Mouse (Mus musculus) G1E (cell line): ENCODE data around the gene Slain2. TPM values are rescaled to one million over a fixed set of nuclear protein-coding genes. Genes with fewer than 3 reads are reported as not detected.
"Not testable (repeated sequence)": the region's sequence is repeated elsewhere in the genome, so short reads cannot be mapped to it uniquely, and the experiment has no call there.

Source experiments
- ATAC-seq: 2 replicates; pipeline ENCODE4 v1.8.0; 2016; ENCODE audit warnings: mild to moderate bottlenecking; ENCODE audit not compliant: insufficient number of reproducible peaks, poor library complexity, low FRiP score, severe bottlenecking; ENCODE audit errors: extremely low read depth
- DNase-seq: peaks from one replicate; pipeline ENCODE4 v3.0.0; 2012; ENCODE audit warnings: low spot score
- H3K27me3 ChIP-seq: 2 replicates; pipeline ENCODE4 v1.6.1; 2012; ENCODE audit warnings: mild to moderate bottlenecking, low read length, inconsistent platforms; ENCODE audit not compliant: insufficient read depth
- H3K36me3 ChIP-seq: replicated peaks from 2 replicates; pipeline ENCODE3; 2012; ENCODE audit warnings: mild to moderate bottlenecking, inconsistent platforms
- H3K4me1 ChIP-seq: 2 replicates; pipeline ENCODE4 v1.6.1; 2012; ENCODE audit warnings: low read depth, low read length, inconsistent platforms, mixed read lengths; ENCODE audit not compliant: insufficient read depth
- H3K4me3 ChIP-seq: 2 replicates; pipeline ENCODE4 v1.5.1; 2012; ENCODE audit warnings: low read depth, mild to moderate bottlenecking, inconsistent platforms, low read length, moderate library complexity, mixed read lengths
- H3K9me3 ChIP-seq: replicated peaks from 2 replicates; pipeline ENCODE4 v1.6.1; 2012; ENCODE audit warnings: inconsistent platforms
- CTCF ChIP-seq: IDR thresholded peaks from 2 replicates; pipeline ENCODE4 v1.5.1; 2012; ENCODE audit warnings: low read depth, low read length, inconsistent platforms, mixed read lengths
- GATA1 ChIP-seq: IDR thresholded peaks from 2 replicates; pipeline ENCODE4 v1.6.1; 2012; ENCODE audit warnings: borderline replicate concordance, low read length, inconsistent platforms, mixed read lengths
- GATA2 ChIP-seq: IDR thresholded peaks from 2 replicates; pipeline ENCODE4 v1.6.1; 2012; ENCODE audit warnings: low read depth, low read length, inconsistent platforms, borderline replicate concordance
- POLR2AphosphoS5 ChIP-seq: IDR thresholded peaks from 2 replicates; pipeline ENCODE4 v1.6.1; 2012; ENCODE audit warnings: low read depth, low read length, inconsistent platforms; ENCODE audit not compliant: insufficient replicate concordance
- TAL1 ChIP-seq: conservative IDR thresholded peaks from 2 replicates; pipeline ENCODE4 v1.6.1; 2012; ENCODE audit warnings: low read depth, low read length, inconsistent platforms, mixed read lengths
- polyA plus RNA-seq: library from polyadenylated mRNA; stranded (reverse); fragments of >175 nt; gene quantifications from 2 replicates; pipeline ENCODE4 v1.2.3, GENCODE M21; 2012
- total RNA-seq, 2 experiments: library from RNA; stranded (forward) in 1 of 2; stranded (reverse) in 1 of 2; fragments of 200-1000 nt in 1 of 2; fragments of >200 nt in 1 of 2; fragmentation: Nextera tagmentation in 1 of 2; gene quantifications; 2 replicates each; pipeline ENCODE4 v1.2.3; 2014 to 2017

Slain2 gene
- total and polyA plus RNA-seq, 3 experiments, result 7.7 to 42.4 (median 26.2) TPM

DNA sequence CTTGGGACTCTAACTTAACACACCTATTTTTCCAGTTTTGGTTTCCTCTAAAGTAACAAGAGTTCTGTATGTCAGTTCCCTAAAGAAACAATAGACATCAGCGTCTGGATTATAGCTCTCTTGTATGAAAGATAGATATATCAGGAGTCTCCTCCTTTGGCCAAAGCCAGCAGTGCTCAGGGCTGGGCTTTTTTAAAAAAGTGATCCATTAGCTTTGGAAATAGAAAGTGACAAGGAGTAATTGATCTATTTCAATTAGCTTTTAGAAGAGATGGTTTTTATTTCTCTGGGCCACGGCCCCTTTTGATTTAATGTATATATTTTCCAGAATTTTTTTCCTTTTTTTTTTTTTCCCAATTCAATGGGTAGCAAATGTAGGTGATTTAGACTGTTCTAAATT, 80.8 kb downstream of the Slain2 start:
- no peaks in the 10 kb centered on the region for H3K9me3 ChIP-seq
- no peaks in the 10 kb centered on the region for H3K36me3 ChIP-seq
- no peak for TF ChIP-seq GATA1
- H3K27me3 ChIP-seq, result peaks cover 14% of the 10 kb centered on the region
- DNase-seq, result no peak
- no peak for ATAC-seq
- H3K4me1 ChIP-seq, result no peaks in the 10 kb centered on the region
- H3K4me3 ChIP-seq, result no peak overlapping the region

DNA sequence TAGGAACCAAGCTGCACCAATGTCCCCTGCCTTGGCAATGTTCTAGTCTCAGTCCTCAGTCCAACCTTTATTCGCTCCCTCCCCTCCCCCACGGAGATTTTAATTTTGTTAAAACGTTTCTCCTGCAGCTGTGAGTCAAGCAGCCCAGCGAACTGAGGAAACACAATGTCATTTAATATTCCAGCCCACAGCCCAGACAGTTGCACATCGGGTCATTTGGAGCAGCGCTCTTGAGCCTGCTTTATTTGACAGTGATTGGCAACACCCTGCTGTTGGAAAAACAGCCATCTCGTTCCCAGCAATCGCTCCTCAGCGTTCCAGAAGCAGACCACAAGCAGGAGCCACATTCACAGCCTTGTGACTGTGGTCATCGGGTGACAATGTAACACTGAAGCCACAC, 81.3 kb downstream of the Slain2 start:
- TF ChIP-seq GATA1 (no peak), TAL1 (no peak), GATA2 (no peak), POLR2AphosphoS5 (no peak), CTCF (no peak)
- H3K4me3 ChIP-seq, result no peak overlapping the region
- H3K4me1 ChIP-seq, result no peaks in the 10 kb centered on the region
- peaks cover 14% of the 10 kb centered on the region for H3K27me3 ChIP-seq
- no peaks in the 10 kb centered on the region for H3K36me3 ChIP-seq
- DNase-seq (no peak), ATAC-seq (no peak)
- H3K9me3 ChIP-seq, result no peaks in the 10 kb centered on the region

DNA sequence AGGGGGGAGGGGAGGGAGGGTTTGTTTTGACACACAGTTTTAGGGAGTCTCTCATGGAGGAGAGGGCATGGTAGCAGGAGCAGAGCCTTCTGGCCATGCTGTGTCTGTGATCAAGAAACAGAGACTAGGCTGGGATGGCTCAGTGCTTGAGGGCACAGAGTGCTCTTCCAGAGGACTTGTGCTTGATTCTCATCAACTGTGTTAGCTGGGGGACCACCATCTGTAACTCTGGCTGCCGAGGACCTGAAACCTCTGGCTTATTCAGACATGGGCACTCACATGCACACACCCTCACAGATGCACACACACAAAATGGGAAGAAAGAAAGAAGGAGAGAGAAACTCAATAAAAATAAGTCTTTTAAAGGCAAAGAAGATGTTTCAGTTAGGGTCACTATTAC, 84.4 kb downstream of the Slain2 start:
- not testable (repeated sequence) for H3K4me1 ChIP-seq, ATAC-seq, H3K9me3 ChIP-seq, H3K36me3 ChIP-seq, H3K4me3 ChIP-seq, DNase-seq
- H3K27me3 ChIP-seq, result peaks cover 14% of the 10 kb centered on the region

DNA sequence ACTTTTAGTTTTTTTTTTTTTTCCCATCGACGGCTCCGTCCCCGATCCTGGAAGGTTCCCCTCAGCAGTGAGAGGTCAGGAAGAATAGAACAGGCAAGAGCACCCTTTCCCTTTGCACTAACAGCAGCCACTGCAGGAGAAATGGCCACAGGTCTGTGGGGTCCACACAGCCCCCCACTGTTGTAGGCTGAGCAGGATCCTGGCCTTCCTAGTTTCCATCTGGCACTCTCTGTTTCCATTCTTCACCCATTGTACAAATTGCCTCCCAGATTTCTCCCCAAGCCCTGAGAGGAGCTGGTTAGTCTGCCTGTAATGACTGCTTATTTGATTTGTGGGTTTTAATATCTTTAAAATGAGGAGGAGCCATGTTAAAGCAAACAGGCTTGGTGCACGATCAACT, 89.9 kb downstream of the Slain2 start:
- Histone ChIP-seq H3K9me3 (no peaks in the 10 kb centered on the region), H3K27me3 (peaks cover 19% of the 10 kb centered on the region), H3K4me1 (no peaks in the 10 kb centered on the region), H3K36me3 (no peaks in the 10 kb centered on the region), H3K4me3 (no peak overlapping the region)
- no peak for ATAC-seq
- no peak for DNase-seq
- TF ChIP-seq GATA2 (no peak), TAL1 (no peak)

DNA sequence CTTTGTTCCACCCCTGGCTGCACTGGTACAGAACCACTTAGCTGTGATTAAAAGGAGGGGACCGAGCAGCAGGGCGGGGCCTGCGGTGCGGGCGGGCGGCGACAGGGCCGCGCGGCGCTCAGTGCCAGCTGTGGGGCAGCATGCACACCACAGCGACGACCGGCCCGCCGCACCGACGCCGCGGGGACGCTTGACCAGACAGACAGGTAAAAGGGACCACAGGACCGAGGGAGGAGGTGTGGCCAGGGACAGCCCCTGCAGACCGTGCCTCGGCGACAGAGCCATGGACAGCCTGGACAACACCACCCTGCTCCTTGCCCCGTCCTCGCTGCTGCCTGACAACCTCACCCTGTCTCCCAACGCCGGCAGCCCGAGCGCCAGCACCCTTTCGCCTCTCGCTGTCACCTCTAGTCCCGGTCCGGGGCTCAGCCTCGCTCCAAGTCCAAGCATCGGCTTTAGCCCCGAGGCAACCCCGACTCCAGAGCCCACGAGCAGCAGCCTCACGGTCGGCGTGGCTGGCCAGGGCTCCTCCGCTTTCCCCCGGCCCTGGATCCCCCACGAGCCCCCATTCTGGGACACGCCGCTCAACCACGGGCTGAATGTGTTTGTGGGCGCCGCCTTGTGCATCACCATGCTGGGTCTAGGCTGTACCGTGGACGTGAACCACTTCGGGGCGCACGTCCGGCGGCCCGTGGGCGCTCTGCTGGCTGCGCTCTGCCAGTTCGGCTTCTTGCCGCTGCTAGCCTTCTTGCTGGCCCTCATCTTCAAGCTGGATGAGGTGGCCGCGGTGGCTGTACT, 92.9 kb downstream of the Slain2 start, which contains the start of gene Slc10a4:
Gene Slc10a4, plus strand, starts transcription at position 100 of the 798 bp plus-strand sequence.
- H3K4me3 ChIP-seq, result no peak within 1 kb of the TSS
- no peak for DNase-seq
- TF ChIP-seq TAL1, result no peak
- no peak for TF ChIP-seq GATA2
- TF ChIP-seq CTCF, result no peak
- no peak for TF ChIP-seq POLR2AphosphoS5
- TF ChIP-seq GATA1, result no peak
- peaks cover 19% of the 10 kb centered on the region for H3K27me3 ChIP-seq
- no peaks in the 10 kb centered on the region for H3K4me1 ChIP-seq
- no peaks in the 10 kb centered on the region for H3K9me3 ChIP-seq
- no peaks in the 10 kb centered on the region for H3K36me3 ChIP-seq
- ATAC-seq, result no peak

DNA sequence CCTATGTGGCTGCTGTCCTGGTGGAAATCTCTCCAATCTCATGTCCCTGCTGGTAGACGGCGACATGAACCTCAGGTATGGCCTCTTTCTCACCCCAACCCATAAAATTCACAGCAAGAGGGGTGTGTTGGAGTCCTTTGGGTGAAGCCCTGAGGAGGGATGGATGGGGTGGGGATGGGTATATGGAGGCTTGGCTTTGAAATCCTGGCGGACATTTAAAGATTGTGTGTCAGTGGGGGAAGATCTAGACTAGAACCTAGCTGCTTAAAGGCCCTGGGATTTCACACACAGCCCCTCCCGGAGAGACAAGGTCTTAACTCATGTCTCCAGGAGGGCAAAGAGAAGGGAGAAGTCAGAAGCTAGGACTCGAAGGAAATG, 93.5 kb downstream of the Slain2 start:
- Histone ChIP-seq H3K4me3 (no peak overlapping the region), H3K9me3 (no peaks in the 10 kb centered on the region)
- no peak for ATAC-seq

DNA sequence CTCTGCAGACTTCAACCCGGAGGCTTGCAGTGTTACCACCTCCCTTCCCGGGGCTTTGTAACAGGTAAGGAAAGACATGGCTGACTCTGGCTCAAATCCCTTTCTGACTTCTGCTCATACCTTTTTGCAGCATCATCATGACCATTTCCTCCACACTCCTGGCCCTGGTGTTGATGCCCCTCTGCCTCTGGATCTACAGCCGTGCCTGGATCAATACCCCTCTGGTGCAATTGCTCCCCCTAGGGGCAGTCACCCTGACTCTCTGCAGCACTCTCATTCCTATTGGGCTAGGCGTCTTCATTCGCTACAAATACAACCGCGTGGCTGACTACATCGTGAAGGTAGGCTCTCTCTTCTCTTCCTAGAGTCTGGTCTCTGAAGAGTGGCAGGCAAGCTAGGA, 94.1 kb downstream of the Slain2 start:
- H3K27me3 ChIP-seq, result peaks cover 19% of the 10 kb centered on the region
- DNase-seq, ATAC-seq, H3K36me3 ChIP-seq, H3K4me3 ChIP-seq, H3K4me1 ChIP-seq, H3K9me3 ChIP-seq: not testable (repeated sequence)

More for the DNA sequence above, 93.5 kb downstream of the Slain2 start:
- TF ChIP-seq CTCF, result no peak
- Histone ChIP-seq H3K27me3 (peaks cover 19% of the 10 kb centered on the region), H3K4me1 (no peaks in the 10 kb centered on the region), H3K36me3 (no peaks in the 10 kb centered on the region)
- DNase-seq, result no peak

DNA sequence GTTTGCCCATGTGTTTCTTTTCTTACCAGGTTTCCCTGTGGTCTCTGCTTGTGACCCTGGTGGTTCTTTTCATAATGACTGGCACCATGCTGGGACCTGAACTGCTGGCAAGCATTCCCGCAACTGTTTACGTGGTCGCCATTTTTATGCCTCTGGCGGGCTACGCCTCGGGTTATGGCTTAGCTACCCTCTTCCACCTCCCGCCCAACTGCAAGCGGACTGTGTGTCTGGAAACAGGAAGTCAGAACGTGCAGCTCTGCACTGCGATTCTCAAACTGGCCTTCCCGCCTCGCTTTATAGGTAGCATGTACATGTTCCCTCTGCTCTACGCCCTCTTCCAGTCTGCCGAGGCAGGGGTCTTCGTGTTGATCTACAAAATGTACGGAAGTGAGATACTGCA, 97.7 kb downstream of the Slain2 start:
- DNase-seq, H3K4me3 ChIP-seq, H3K27me3 ChIP-seq, H3K4me1 ChIP-seq, H3K9me3 ChIP-seq, ATAC-seq, H3K36me3 ChIP-seq: not testable (repeated sequence)

DNA sequence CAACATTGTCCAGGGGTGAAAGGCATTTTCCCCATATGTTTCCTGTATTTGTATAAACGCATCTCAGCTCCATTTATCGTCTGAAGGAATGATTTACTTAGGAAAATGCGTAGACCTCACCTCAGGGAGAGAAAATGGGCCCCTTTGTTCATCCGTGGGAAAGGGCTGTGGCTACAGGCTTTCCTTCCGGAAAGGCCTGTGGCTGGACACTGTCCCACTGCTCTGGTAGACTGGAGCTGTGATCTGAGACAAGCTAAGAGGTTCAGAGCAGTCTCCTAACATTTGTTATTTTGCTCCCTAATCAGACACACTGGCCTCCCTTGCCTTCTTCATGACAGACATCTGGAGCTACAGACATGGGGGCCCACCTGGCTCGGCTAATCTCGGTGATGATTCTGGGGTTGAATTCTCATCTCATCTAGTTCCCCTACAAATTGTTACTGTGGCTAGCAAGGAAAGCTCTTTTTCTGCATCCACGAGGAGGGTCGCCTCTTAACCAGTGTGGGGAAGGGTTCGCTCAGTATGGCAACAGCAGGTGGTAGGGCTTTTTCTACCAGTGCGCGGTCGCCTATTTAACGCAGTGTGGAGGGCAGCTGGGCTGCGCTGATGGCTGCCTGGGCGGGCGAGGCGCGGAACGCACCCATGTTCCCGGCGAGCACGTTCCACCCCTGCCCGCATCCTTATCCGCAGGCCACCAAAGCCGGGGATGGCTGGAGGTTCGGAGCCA, 98.9 kb downstream of the Slain2 start:
- H3K4me3 ChIP-seq, H3K27me3 ChIP-seq, H3K9me3 ChIP-seq, DNase-seq, H3K4me1 ChIP-seq, ATAC-seq, H3K36me3 ChIP-seq: not testable (repeated sequence)

DNA sequence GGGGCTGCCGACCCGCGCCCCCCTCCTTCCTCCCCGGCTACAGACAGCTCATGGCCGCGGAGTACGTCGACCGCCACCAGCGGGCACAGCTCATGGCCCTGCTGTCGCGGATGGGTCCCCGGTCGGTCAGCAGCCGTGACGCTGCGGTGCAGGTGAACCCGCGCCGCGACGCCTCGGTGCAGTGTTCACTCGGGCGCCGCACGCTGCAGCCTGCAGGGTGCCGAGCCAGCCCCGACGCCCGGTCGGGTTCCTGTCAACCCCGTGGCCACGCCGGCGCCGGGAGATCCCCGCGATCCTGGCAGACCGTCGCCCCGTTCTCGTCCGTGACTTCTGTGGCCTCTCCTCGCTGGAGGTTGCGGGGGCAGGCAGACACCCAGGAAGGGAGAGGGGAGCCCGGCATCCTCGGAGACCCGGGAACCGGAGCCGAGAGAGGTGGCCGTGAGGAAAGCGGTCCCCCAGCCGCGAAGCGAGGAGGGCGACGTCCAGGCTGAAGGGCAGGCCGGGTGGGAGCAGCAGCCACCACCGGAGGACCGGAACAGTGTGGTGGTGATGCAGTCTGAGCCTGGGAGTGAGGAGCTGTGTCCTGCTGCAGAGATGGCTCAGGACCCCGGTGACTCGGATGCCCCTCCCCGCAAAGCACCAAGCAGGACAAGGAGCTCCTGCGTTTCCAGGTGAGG, 99.6 kb downstream of the Slain2 start:
- not testable (repeated sequence) for H3K27me3 ChIP-seq, H3K36me3 ChIP-seq, H3K4me3 ChIP-seq, H3K4me1 ChIP-seq, ATAC-seq, DNase-seq, H3K9me3 ChIP-seq
